Mouse (Mus musculus) spleen, adult 2 months (tissue): ENCODE measurements around the gene Wnt10b. TPM values are rescaled to one million over a fixed set of nuclear protein-coding genes. Genes with fewer than 3 reads are reported as not detected.
"Not testable (repeated sequence)": the region's sequence is repeated elsewhere in the genome, so short reads cannot be mapped to it uniquely, and the experiment has no call there.

Source experiments
- DNase-seq, 2 experiments: peaks; one replicate each; pipeline versions ENCODE4 v3.0.0 to v3.0.0-alpha.2; 2012 to 2021; ENCODE audit warnings: low spot score in 2 of 2, low read depth in 1 of 2
- H3K27ac ChIP-seq: fragments of 200-500 bp; 2 replicates; pipeline ENCODE4 v1.5.1; 2012; ENCODE audit warnings: low read length, inconsistent platforms; ENCODE audit not compliant: insufficient read depth
- H3K27me3 ChIP-seq: fragments of 200-500 bp; 2 replicates; pipeline ENCODE4 v1.6.1; 2012; ENCODE audit warnings: mild to moderate bottlenecking, moderate library complexity, low read length, inconsistent platforms; ENCODE audit not compliant: control insufficient read depth, insufficient read depth
- H3K36me3 ChIP-seq: fragments of 200-500 bp; 2 replicates; pipeline ENCODE4 v1.6.1; 2012; ENCODE audit warnings: mild to moderate bottlenecking, low read length, inconsistent platforms; ENCODE audit not compliant: control insufficient read depth, insufficient read depth
- H3K4me1 ChIP-seq: fragments of 200-500 bp; 2 replicates; pipeline ENCODE4 v1.6.1; 2011; ENCODE audit warnings: inconsistent platforms; ENCODE audit not compliant: control insufficient read depth, insufficient read depth, insufficient read length
- H3K4me3 ChIP-seq: fragments of 200-500 bp; 2 replicates; pipeline ENCODE4 v1.5.1; 2011; ENCODE audit warnings: mild to moderate bottlenecking, inconsistent platforms; ENCODE audit not compliant: insufficient read depth, insufficient read length; ENCODE audit errors: extremely low read depth
- CTCF ChIP-seq: fragments of 200-500 bp; IDR thresholded peaks from 2 replicates; pipeline ENCODE4 v1.5.1; 2011; ENCODE audit warnings: mild to moderate bottlenecking, inconsistent platforms; ENCODE audit not compliant: insufficient read depth, insufficient read length, insufficient replicate concordance; ENCODE audit errors: extremely low read depth
- POLR2A ChIP-seq: fragments of 200-500 bp; IDR thresholded peaks from 2 replicates; pipeline ENCODE4 v1.6.1; 2011; ENCODE audit warnings: low read depth, low read length, inconsistent platforms
- WGBS: fragments of 180-500 bp; shearing (Covaris S2); methylation state at CpG from one replicate; pipeline ENCODE4 v1.1.7; 2018; 5-methylcytosine and 5-hydroxymethylcytosine counted together
- polyA plus RNA-seq: library from polyadenylated mRNA; depleted of rRNA; stranded (reverse); fragments of >200 nt; gene quantifications from 2 replicates; pipeline ENCODE4 v1.2.3, GENCODE M21; 2012

Wnt10b gene
- polyA plus RNA-seq, 1 experiment = 0.78 TPM

GRCm38 (mm10) chr15:98754125-98754524 lies 23.8 kb downstream of the Wnt10b start:
- Histone ChIP-seq H3K27ac (no peak overlapping the region), H3K27me3 (no peaks in the 10 kb centered on the region), H3K36me3 (peaks cover 3% of the 10 kb centered on the region; the same call in 1 of the 2 replicates), H3K4me1 (no peaks in the 10 kb centered on the region), H3K4me3 (no peak overlapping the region)
- 83% methylated on average over 2 of the region's 2 CpGs for WGBS
- DNase-seq = no peak
- TF ChIP-seq CTCF = no peak
- no peak for TF ChIP-seq POLR2A

DNA sequence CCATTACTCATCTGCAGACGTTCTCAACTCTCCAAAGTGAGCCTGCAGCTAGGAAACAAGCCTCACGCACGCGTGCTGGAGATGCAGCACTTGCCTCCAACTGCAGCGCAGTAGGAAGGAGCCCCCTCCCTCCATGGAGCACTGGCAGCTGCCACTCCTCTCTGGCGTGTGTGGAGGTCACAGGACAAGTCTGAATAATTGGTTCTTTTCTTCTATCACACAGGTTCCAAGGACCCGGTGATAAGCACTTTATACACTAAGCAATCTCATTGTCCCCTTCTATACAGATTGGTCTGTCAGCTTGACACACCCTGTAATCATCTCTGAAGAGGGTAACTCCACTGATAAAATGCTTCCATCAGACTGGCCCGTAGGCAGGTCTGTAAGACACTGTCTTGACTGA lies 24.9 kb downstream of the Wnt10b start:
- no peaks in the 10 kb centered on the region for H3K27me3 ChIP-seq
- WGBS = 89% methylated on average over 8 of the region's 8 CpGs
- TF ChIP-seq POLR2A (no peak), CTCF (no peak)
- peaks cover 3% of the 10 kb centered on the region; the same call in 1 of the 2 replicates for H3K36me3 ChIP-seq
- H3K4me1 ChIP-seq = no peaks in the 10 kb centered on the region
- no peak for DNase-seq
- no peak overlapping the region for H3K4me3 ChIP-seq
- no peak overlapping the region for H3K27ac ChIP-seq

- H3K27me3 ChIP-seq = no peaks in the 10 kb centered on the region
- DNase-seq = no peak
- WGBS = 99% methylated on average over 2 of the region's 2 CpGs
- no peak overlapping the region for H3K4me3 ChIP-seq
- H3K36me3 ChIP-seq = peaks cover 2% of the 10 kb centered on the region; the same call in 1 of the 2 replicates
- TF ChIP-seq CTCF = no peak
- no peak for TF ChIP-seq POLR2A
- H3K4me1 ChIP-seq = no peaks in the 10 kb centered on the region
- no peak overlapping the region for H3K27ac ChIP-seq
Observed at GRCm38 (mm10) chr15:98749093-98749492, 28.9 kb downstream of the Wnt10b start.

DNA sequence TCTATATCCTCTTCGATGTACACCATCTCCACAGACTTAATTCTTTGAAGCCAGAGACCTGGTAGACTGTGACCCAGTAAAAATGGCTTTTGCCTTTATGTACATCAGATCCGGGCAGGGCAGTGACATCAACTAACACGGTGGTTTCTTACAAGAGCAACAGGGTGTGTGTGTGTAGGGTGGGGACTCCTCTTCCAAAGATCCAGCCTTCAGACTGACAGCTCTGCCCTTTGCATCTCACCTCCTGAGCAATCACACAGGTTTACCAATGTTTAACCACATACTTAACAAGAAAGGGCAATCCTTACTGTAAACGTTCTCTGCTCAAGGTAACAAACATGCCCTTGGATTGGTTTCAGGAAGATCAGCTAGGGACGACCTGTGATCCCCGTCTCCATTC lies 30.7 kb downstream of the Wnt10b start:
- H3K36me3 ChIP-seq = peaks cover 1% of the 10 kb centered on the region; the same call in 1 of the 2 replicates
- no peaks in the 10 kb centered on the region for H3K4me1 ChIP-seq
- H3K27me3 ChIP-seq = no peaks in the 10 kb centered on the region
- H3K27ac ChIP-seq = no peak overlapping the region
- TF ChIP-seq CTCF (no peak), POLR2A (no peak)
- WGBS = 82% methylated on average over 6 of the region's 6 CpGs
- DNase-seq = no peak
- no peak overlapping the region for H3K4me3 ChIP-seq

- no peak for DNase-seq
Observed at GRCm38 (mm10) chr15:98746344-98746965, 31.5 kb downstream of the Wnt10b start.

DNA sequence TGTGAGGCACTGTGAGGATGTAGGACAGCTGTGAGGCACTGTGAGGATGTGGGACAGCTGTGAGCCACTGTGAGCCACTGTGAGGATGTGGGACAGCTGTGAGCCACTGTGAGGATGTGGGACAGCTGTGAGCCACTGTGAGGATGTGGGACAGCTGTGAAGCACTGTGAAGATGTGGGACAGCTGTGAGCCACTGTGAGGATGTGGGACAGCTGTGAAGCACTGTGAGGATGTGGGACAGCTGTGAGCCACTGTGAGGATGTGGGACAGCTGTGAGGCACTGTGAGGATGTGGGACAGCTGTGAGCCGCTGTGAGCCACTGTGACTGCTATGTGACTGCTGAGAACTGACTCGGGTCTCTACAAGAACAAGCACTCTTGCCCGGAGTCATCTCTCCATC lies 34.1 kb downstream of the Wnt10b start:
- not testable (repeated sequence) for H3K4me1 ChIP-seq, DNase-seq, H3K4me3 ChIP-seq, H3K27me3 ChIP-seq, H3K36me3 ChIP-seq, H3K27ac ChIP-seq
- WGBS = 85% methylated on average over 3 of the region's 3 CpGs

More at GRCm38 (mm10) chr15:98746344-98746965, 31.5 kb downstream of the Wnt10b start:
- no peak overlapping the region for H3K4me3 ChIP-seq
- no peak overlapping the region for H3K27ac ChIP-seq
- 73% methylated on average over 10 of the region's 10 CpGs for WGBS
- H3K36me3 ChIP-seq = peaks cover 1% of the 10 kb centered on the region; the same call in 1 of the 2 replicates
- H3K27me3 ChIP-seq = no peaks in the 10 kb centered on the region
- no peaks in the 10 kb centered on the region for H3K4me1 ChIP-seq
- no peak for TF ChIP-seq POLR2A
- TF ChIP-seq CTCF = no peak

DNA sequence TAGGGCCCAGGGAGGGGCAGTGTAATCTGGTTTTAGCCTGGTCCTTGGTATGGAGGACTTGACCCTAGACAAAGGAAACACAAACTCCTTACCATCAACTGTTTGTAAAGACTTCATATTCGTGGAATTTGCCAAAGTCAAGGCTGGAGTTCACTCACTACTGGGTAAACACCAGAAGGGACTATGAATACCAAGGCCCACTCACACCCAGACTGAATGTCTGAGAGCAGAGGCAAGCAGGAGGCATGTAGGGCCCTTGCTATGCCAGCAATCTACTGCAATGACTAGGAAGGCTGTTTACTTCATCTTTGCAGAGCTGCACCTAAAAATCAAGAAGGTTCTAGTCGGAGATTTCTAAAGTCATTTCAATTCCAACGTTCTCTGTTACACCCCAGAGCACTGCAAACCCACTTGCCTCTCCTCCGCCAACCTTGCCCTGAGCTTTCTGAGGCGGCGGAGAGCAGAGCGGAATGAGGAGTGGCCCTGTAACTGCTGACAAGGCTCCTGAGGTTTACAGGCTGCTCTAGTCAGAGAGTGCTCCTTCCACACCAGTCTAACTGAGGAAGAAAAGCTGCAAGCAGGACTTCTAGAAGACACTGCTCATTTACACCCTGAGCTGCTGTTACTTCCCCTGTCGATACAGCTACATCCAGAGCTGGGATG lies 35.1 kb downstream of the Wnt10b start:
- 90% methylated on average over 8 of the region's 8 CpGs for WGBS
- no peak for DNase-seq
- H3K27me3 ChIP-seq = no peaks in the 10 kb centered on the region
- H3K36me3 ChIP-seq = peaks cover 12% of the 10 kb centered on the region; the same call in 1 of the 2 replicates
- H3K27ac ChIP-seq = no peak overlapping the region
- H3K4me1 ChIP-seq = no peaks in the 10 kb centered on the region
- no peak overlapping the region for H3K4me3 ChIP-seq
- no peak for TF ChIP-seq POLR2A
- TF ChIP-seq CTCF = no peak
